Mouse (Mus musculus): ENCODE data around the gene Bax.

Bax gene

GRCm38 (mm10) chr7:45456721-45457203 lies 9.9 kb downstream of the Bax start:
- DNase-seq (ENCODE audit: low spot score): no peak

DNA sequence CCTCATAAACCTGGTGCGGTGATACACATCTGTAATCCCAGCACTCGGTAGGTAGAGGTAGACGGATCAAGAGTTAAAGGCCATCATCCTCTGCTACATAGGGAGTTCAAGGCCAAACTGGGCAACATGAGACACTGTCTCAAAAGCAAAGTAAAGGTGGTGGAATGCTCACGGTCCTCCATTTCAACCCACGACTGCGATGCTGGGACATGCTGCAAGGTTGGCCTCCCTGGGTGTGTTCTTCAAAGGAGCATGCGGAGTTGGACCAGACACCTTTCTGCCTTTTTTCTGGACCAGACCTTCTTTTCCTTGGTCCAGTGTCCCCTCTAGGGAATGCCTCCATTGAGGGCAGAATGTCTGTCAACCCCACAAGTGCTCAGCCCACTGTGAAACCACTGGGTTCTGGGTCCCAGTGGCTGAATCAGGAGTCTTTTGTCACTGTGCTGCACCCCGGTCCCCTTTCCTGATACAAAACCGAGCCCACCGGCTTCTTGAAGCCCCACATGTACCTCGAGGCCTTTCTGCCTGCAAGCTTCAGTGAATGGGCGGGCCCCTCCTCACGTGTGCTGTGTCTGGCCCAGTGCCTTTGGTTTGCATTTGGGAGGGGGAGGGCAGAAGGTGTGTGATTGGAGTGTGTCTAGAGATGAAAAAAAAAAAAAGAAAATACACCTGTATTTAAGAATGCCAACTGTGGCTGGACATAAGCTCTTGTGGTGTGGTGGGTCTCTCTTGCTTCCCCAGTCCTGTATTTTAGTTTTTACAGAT lies 10.6 kb downstream of the Bax start:
- peak; percentile 62 for DNase-seq (ENCODE audit: low spot score)

DNA sequence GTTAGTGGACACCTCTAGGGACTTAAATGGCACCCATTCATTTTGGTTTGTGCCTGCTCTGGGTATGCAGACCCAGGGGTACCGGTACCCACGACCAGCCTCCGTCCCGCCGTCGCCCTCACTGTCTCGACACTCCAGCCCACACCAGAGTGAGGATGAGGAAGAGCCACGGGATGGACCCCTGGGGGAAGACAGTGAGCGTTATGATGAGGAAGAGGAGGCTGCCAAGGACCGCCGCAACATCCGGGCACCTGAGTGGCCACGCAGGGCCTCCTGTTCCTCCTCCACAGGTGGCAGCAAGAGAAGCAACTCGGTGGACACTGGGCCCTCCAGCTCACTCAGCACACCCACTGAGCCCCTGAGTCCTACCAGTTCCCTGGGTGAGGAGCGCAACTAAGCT lies 11.7 kb downstream of the Bax start:
- no peak for DNase-seq (ENCODE audit: low spot score)

DNA sequence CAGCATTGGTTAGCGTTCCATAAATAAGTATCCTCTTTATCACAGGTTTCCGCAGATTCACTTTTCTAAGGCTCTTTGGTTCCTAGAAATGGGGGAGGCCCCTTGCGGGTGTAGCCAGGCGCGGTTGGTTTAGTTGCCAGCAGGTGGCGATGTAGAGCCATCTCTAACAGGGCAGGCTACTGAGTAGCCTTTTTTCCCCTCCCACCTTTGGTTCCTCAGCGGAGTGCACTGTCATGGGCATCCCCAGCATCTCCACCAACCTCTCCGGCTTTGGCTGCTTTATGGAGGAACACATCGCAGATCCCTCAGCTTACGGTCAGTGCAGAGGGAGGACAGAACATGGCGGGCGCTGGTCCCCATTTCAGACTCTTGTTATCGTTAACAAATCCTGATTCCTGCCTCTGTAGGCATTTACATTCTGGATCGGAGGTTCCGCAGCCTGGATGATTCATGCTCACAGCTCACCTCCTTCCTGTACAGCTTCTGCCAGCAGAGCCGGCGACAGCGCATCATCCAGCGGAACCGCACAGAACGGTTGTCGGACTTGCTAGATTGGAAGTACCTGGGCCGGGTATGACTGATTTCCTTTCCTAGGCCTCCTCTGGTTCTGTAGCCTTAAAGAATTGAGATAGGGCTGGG lies 15.2 kb downstream of the Bax start:
- DNase-seq (ENCODE audit: low spot score): peak; percentile 69

DNA sequence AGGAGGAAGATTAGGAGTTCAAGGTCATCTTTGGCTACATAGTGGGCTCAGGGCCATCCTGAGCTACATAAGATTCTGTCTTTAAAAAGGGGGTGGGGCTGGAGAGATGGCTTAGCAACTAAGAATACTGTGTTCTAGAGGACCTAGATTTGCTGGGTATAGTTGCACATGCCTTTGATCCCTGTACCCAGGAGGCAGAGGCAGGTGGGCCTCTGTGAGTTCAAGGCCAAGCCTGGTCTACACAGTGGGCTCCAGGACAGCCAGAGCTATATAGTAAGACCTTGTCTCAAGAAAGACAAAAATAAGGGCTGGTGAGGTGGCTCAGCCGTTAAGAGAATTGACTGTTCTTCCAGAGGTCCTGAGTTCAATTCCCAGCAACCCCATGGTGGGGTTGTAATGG lies 16.7 kb downstream of the Bax start:
- DNase-seq (ENCODE audit: low spot score): no peak

DNA sequence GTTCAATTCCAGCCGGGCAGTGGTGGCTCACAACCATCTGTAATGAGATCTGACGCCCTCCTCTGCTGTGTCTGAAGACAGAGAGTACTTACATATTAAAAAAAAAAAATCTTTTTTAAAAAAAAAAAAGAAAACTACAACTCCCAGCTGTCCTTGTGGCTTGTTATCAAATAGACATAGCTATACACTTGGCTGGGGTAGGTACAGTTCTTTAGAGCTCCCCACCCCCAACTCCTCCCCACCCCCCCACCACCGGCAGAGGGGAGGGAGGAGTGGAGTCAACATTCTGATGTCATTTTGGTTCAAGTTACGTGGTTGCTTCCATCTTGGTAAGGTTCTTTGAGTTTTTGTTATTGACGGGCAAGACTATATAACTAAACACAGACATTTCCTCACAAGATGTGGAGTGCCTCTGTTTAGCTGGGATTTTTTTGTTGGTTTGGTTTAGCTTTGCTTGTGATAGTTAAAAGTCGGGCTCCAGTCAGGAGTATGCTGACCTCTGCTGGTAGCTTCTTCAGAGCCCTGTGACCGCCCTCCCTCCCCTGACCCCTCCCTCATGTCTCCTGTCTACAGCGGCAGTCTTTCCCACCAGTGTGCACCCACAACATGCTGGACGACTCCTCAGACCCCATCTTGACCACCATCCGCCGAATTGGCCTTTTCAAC lies 19.2 kb downstream of the Bax start:
- DNase-seq (ENCODE audit: low spot score): peak; percentile 66

DNA sequence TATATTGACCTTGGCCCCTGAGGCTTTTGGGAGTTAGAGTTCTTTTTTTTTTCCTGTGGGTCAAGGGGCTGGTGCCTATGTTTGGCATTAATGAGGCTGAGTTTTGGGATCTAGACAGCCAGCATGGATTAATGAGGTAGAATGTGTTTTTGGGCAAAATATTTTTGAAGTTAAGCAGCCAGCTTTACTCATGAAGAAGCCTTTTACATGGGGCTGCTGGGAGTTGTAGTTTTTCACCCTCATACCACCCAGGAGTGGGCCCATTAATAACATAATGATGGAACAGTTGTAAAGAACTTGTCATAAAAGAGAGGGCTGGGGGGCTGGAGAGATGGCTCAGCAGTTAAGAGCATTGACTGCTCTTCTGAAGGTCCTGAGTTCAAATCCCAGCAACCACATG lies 20.1 kb downstream of the Bax start:
- no peak for DNase-seq (ENCODE audit: low spot score)

GRCm38 (mm10) chr7:45443526-45444420 lies 22.9 kb downstream of the Bax start:
- DNase-seq (ENCODE audit: low spot score): peak; percentile 56

DNA sequence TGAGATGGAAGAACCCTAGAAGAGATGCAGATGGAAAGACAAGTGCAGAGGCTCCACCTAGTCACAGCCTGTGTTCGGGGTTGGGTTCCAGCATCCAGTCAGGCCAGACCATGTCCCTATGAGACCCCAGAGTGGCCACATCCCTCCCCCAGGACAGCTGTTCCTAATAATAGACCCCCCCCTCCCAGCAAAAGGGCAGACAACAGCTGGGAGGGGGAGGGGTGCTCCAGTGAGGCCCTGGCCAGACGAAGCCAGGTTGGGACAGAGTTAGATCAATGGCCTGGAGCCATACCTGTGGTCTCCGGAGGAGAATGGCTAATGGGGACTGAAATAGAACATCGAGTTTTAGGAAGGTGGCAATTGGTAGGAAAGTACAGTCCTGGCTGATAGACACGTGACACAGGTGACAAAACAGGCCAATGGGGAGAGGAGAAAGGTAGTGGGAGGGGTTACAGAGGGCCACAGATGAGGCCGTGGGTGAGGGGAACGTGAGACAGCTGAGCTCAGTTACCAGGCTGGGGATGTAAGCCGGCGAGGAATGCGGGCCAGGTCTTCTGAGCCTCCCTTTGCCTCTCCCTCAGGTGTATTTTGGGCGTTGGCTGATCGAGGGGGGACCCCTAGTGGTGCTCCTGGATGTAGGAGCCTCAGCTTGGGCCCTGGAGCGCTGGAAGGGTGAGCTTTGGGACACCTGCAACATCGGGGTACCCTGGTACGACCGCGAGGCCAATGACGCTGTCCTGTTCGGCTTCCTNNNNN lies 29.0 kb downstream of the Bax start, which contains the start of gene Ruvbl2:
TSS of gene Ruvbl2 (minus strand) at position 576 of the 756 bp plus-strand sequence.
- no peak for DNase-seq (ENCODE audit: low spot score)

GRCm38 (mm10) chr7:45437046-45437445 lies 29.7 kb downstream of the Bax start:
- no peak for DNase-seq (ENCODE audit: low spot score)

GRCm38 (mm10) chr7:45436444-45436843 lies 30.3 kb downstream of the Bax start:
- DNase-seq (ENCODE audit: low spot score): no peak

- no peak for DNase-seq (ENCODE audit: low spot score)
These were observed 31.7 kb downstream of the Bax start for GRCm38 (mm10) chr7:45435038-45435437.

DNA sequence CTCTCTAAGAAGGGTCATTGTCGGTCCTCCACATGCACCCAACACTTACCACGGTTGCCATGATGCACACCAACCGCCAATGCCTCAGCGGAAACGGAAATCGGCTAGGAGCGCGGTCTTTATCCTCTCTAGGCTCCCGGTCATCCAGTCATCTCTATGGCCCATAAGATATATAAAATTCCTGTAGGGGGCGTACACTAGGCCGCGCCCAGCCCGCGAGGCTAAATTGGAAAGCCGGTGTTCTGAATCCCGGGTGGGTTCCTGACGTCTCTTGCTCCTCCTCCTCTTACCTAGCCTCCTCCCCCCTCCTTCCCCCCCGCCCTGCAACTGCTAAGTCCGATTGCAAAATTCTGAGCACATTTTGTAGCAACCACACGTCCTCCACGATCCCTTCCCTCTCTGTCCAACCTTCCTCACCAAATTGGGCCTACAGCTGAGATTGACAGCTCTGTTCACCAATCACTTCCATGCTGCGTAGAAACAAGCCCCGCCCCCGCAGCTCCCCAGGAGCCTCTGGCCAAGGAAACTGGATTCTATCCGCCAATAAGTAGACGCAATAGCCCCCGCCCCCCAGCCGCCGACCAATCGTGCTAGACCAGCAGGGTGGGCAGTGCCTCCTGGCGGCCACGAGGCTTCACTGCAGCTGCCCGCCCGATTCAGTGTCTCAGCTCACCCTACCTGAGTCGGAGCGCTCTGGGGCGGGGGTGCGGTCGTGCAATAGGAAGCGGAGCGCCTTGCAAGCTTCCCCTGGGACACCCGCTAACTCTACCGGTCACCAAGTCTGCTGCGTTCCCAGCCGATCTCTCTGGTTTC lies 32.3 kb downstream of the Bax start, which contains the start of gene Gys1:
TSS of gene Gys1 (plus strand) at position 642 of the 813 bp plus-strand sequence.
- DNase-seq (ENCODE audit: low spot score): peak; percentile 100

DNA sequence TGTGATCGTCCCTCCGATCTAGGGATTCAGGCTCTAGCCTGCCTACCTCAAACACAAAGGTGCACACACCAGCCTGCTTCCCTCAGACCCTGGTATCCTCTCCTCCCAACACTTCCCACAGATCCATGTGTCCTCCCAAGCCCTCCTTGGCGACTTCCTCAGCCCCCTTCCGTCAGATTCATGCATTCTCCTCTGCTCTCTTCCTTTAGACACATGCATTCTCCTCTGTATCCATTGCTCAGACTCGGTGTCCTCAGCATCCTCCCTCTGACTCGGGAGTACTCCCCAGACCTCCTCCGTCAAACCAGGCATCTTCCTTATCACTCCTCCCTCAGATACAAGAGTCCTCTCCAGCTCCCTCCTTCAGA lies 32.9 kb downstream of the Bax start:
- DNase-seq (ENCODE audit: low spot score): no peak

DNA sequence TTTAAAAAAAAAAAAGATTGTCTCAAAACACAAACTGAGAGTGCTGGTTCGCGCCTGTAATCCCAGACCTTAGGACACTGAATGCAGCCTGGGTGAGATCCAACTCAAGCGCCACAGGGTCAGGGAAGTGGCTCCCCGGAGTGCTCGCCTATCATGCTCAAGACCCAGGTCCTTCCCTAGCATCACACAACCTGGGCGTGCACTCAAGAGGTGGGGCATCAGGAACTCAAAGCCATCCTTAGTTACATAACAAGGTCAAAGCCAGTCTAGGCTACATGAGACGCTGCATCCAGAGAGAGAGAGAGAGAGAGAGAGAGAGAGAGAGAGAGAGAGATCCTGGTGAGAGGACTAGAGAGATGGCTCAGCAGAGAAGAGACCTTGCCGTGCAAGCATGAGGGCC lies 40.1 kb downstream of the Bax start:
- DNase-seq (ENCODE audit: low spot score): no peak

DNA sequence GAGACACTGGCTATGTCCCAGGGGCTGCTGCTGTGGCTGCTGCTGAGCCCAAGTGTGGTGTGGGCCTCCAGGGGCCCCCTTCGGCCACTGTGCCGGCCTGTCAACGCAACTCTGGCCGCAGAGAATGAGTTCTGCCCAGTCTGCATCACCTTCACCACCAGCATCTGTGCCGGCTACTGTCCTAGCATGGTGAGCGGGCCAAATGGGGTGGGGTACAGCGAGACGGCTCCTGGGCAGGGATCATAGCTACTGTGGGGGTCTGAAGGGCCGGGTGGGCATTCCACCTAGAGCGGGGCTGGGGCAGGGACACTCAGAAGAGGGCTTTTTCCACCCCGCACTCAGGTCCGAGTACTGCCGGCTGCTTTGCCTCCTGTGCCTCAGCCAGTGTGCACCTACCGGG lies 45.5 kb downstream of the Bax start:
- no peak for DNase-seq (ENCODE audit: low spot score)

DNA sequence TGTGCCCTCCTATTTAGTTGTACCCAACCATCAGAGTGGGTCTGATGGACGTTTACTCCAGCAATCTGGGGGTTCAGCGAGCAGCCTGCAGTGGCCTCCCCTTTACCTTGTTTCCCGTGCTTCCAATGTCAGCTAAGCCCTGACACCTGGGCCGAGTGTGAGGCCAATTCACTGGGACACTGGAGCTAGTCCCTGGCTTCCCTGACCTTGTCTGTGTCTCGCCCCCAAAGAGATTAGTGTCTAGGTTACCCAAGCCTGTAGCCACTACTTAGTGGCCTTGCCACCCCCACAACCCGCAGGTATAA lies 46.1 kb downstream of the Bax start, which contains the start of gene Lhb:
TSS of gene Lhb (plus strand) at position 206 of the 305 bp plus-strand sequence.
- DNase-seq (ENCODE audit: low spot score): no peak

DNA sequence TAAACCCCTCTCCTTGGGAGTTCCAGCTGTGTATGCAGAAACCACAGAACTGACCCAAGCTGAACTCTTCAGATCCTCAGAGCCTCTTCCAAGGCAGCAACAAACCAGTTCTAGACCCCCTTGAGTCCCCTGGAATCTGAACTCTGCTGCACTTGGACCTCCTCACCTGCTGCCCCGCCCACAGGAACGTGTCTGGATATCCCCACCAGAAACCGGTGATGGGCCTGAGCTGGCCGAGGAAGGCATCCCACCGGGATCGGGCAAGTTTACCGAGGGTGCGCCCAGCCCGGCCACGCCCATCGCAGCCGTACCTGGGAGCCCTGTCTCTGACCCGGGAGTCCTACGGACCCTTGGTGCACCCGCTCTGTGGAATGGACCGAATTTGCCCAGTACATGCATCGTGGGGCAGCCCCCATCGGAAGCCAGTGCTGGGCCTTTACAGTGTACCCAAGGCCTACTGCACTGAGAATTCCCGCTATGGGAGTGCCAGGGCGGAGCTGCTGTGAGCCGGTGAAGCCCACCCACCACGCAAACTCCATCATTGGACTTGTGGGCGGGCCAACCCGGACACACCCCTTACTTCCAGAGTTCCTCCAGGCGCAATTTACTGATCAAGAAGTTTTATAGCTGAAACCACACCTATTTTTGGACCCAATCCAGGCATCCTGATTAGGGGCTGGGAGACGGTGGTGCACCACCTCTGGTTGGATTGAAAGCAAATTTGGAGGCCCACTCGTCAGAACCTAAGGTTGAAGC lies 46.7 kb downstream of the Bax start:
- no peak for DNase-seq (ENCODE audit: low spot score)

- DNase-seq (ENCODE audit: low spot score): no peak
These were observed 48.7 kb downstream of the Bax start for GRCm38 (mm10) chr7:45417962-45418492.
